Mouse (Mus musculus) CH12.LX (cell line): ENCODE data around the gene Rtbdn. TPM values are rescaled to one million over a fixed set of nuclear protein-coding genes. Genes with fewer than 3 reads are reported as not detected.
A peak's percentile ranks its signal among the peaks of the same experiment; 100 is the strongest.

Experiments
- DNase-seq: peaks from one replicate; pipeline ENCODE4 v3.0.0-alpha.2; 2013; ENCODE audit errors: extremely low read depth
- H3K27ac ChIP-seq: 2 replicates; pipeline ENCODE4 v1.5.1; 2012; ENCODE audit warnings: low read depth, mild to moderate bottlenecking, control low read depth, moderate library complexity; ENCODE audit not compliant: insufficient read depth
- H3K27me3 ChIP-seq: replicated peaks from 2 replicates; pipeline ENCODE3; 2012; ENCODE audit warnings: inconsistent platforms
- H3K36me3 ChIP-seq, 2 experiments: replicated peaks in 1 of 2; 2 replicates each; pipeline versions ENCODE3 to v1.6.1; 2012; ENCODE audit warnings: inconsistent platforms in 1 of 2, low read length in 1 of 2, mild to moderate bottlenecking in 1 of 2, mixed read lengths in 1 of 2, moderate library complexity in 1 of 2; ENCODE audit not compliant: control insufficient read depth in 1 of 2, insufficient read depth in 1 of 2
- H3K4me1 ChIP-seq, 2 experiments: 2 replicates each; pipeline ENCODE4 v1.6.1; 2012; ENCODE audit warnings: inconsistent platforms in 1 of 2, moderate library complexity in 1 of 2; ENCODE audit not compliant: insufficient read depth in 2 of 2, control insufficient read depth in 1 of 2
- H3K4me2 ChIP-seq: 2 replicates; pipeline ENCODE4 v1.6.1; 2012; ENCODE audit warnings: low read depth, mild to moderate bottlenecking, control low read depth; ENCODE audit not compliant: poor library complexity, insufficient read depth, severe bottlenecking
- H3K4me3 ChIP-seq, 3 experiments: fragments of 150-350 bp in 1 of 3; sonication (generic) in 1 of 3; replicated peaks in 1 of 3; 2 replicates each; pipeline versions ENCODE3 to v1.5.1; 2011 to 2012; ENCODE audit warnings: low read depth in 2 of 3, low read length in 2 of 3, mild to moderate bottlenecking in 2 of 3, moderate library complexity in 2 of 3, control low read depth in 1 of 3, improper control_type of control experiment in 1 of 3, inconsistent platforms in 1 of 3, mixed read lengths in 1 of 3; ENCODE audit not compliant: poor library complexity in 1 of 3
- H3K79me2 ChIP-seq: replicated peaks from 2 replicates; pipeline ENCODE4 v1.6.1; 2012; ENCODE audit warnings: mild to moderate bottlenecking, moderate library complexity; ENCODE audit not compliant: control insufficient read depth, poor library complexity, insufficient read depth, severe bottlenecking; ENCODE audit errors: extremely low read depth
- H3K9ac ChIP-seq: 2 replicates; pipeline ENCODE4 v1.6.1; 2012; ENCODE audit warnings: low read depth, mild to moderate bottlenecking, control low read depth, moderate library complexity; ENCODE audit not compliant: insufficient read depth
- H3K9me3 ChIP-seq: replicated peaks from 2 replicates; pipeline ENCODE3; 2012; ENCODE audit warnings: low read length, inconsistent platforms, mixed read lengths
- BHLHE40 ChIP-seq: IDR thresholded peaks from 2 replicates; pipeline ENCODE4 v1.6.1; 2011; ENCODE audit warnings: mild to moderate bottlenecking, low read depth, low read length, improper control_type of control experiment
- CTCF ChIP-seq, 2 experiments: IDR thresholded peaks in 1 of 2; conservative IDR thresholded peaks in 1 of 2; 2 replicates each; pipeline ENCODE4 v1.5.1; 2011 to 2012; ENCODE audit warnings: low read depth in 2 of 2, low read length in 2 of 2, improper control_type of control experiment in 1 of 2, inconsistent platforms in 1 of 2, mild to moderate bottlenecking in 1 of 2, moderate library complexity in 1 of 2
- E2F4 ChIP-seq: IDR thresholded peaks from 2 replicates; pipeline ENCODE4 v1.6.1; 2011; ENCODE audit warnings: low read depth, low read length, improper control_type of control experiment; ENCODE audit not compliant: insufficient replicate concordance
- ELF1 ChIP-seq: IDR thresholded peaks from 2 replicates; pipeline ENCODE4 v1.6.1; 2014; ENCODE audit warnings: low read depth, mild to moderate bottlenecking, inconsistent platforms, low read length, improper control_type of control experiment
- EP300 ChIP-seq: IDR thresholded peaks from 2 replicates; pipeline ENCODE4 v1.6.1; 2011; ENCODE audit warnings: low read length, improper control_type of control experiment
- ETS1 ChIP-seq: conservative IDR thresholded peaks from 2 replicates; pipeline ENCODE4 v1.6.1; 2012; ENCODE audit warnings: low read depth, mild to moderate bottlenecking, inconsistent platforms, low read length, improper control_type of control experiment, moderate library complexity
- IRF4 ChIP-seq: IDR thresholded peaks from 2 replicates; pipeline ENCODE4 v1.6.1; 2014; ENCODE audit warnings: low read depth, mild to moderate bottlenecking, inconsistent platforms, low read length, improper control_type of control experiment
- JUN ChIP-seq: IDR thresholded peaks from 2 replicates; pipeline ENCODE4 v1.6.1; 2011; ENCODE audit warnings: low read depth, mild to moderate bottlenecking, low read length, improper control_type of control experiment, moderate library complexity; ENCODE audit not compliant: insufficient read depth
- JUND ChIP-seq: conservative IDR thresholded peaks from 2 replicates; pipeline ENCODE4 v1.6.1; 2011; ENCODE audit warnings: low read depth, low read length, improper control_type of control experiment
- KAT2A ChIP-seq: IDR thresholded peaks from 2 replicates; pipeline ENCODE4 v1.6.1; 2012; ENCODE audit warnings: low read length, improper control_type of control experiment, inconsistent platforms; ENCODE audit not compliant: insufficient replicate concordance
- MXI1 ChIP-seq: IDR thresholded peaks from 2 replicates; pipeline ENCODE4 v1.6.1; 2011; ENCODE audit warnings: mild to moderate bottlenecking, low read depth, low read length, improper control_type of control experiment
- NELFE ChIP-seq: IDR thresholded peaks from 2 replicates; pipeline ENCODE4 v1.6.1; 2011; ENCODE audit warnings: low read depth, low read length, improper control_type of control experiment
- NRF1 ChIP-seq: IDR thresholded peaks from 2 replicates; pipeline ENCODE4 v1.6.1; 2014; ENCODE audit warnings: low read depth, mild to moderate bottlenecking, inconsistent platforms, low read length, improper control_type of control experiment, moderate library complexity
- PAX5 ChIP-seq: IDR thresholded peaks from 2 replicates; pipeline ENCODE4 v1.6.1; 2012; ENCODE audit warnings: low read length, inconsistent platforms, mixed read lengths
- POLR2A ChIP-seq: IDR thresholded peaks from 2 replicates; pipeline ENCODE4 v1.6.1; 2011; ENCODE audit warnings: low read depth, mild to moderate bottlenecking, improper control_type of control experiment, low read length
- POLR2AphosphoS2 ChIP-seq: IDR thresholded peaks from 2 replicates; pipeline ENCODE4 v1.6.1; 2011; ENCODE audit warnings: low read depth, low read length, improper control_type of control experiment
- RAD21 ChIP-seq: IDR thresholded peaks from 2 replicates; pipeline ENCODE4 v1.6.1; 2011; ENCODE audit warnings: low read depth, mild to moderate bottlenecking, low read length, improper control_type of control experiment, moderate library complexity
- SIN3A ChIP-seq: IDR thresholded peaks from 2 replicates; pipeline ENCODE4 v1.6.1; 2012; ENCODE audit warnings: low read length, improper control_type of control experiment, inconsistent platforms
- SMC3 ChIP-seq: IDR thresholded peaks from 2 replicates; pipeline ENCODE4 v1.6.1; 2011; ENCODE audit warnings: low read depth, low read length, improper control_type of control experiment
- TCF12 ChIP-seq: IDR thresholded peaks from 2 replicates; pipeline ENCODE4 v1.6.1; 2014; ENCODE audit warnings: low read depth, mild to moderate bottlenecking, inconsistent platforms, low read length, improper control_type of control experiment
- USF1 ChIP-seq: IDR thresholded peaks from 2 replicates; pipeline ENCODE4 v1.6.1; 2014; ENCODE audit warnings: low read depth, mild to moderate bottlenecking, inconsistent platforms, low read length, improper control_type of control experiment
- USF2 ChIP-seq: conservative IDR thresholded peaks from 2 replicates; pipeline ENCODE4 v1.6.1; 2011; ENCODE audit warnings: low read depth, low read length, improper control_type of control experiment
- ZKSCAN1 ChIP-seq: IDR thresholded peaks from 2 replicates; pipeline ENCODE4 v1.6.1; 2012; ENCODE audit warnings: low read depth, inconsistent platforms, low read length, improper control_type of control experiment, borderline replicate concordance
- ZMIZ1 ChIP-seq: IDR thresholded peaks from 2 replicates; pipeline ENCODE4 v1.6.1; 2012; ENCODE audit warnings: low read depth, mild to moderate bottlenecking, inconsistent platforms, low read length, improper control_type of control experiment
- dilution Hi-C: fragments of 300-500 bp; cut with MboI; formaldehyde crosslinking; loops from 2 replicates; pipeline ENCODE4 v1.14.3; 2020; ENCODE audit warnings: low sequenced_read_pairs; ENCODE audit not compliant: extremely low pct_unique_long_range_greater_than_20kb, extremely low pct_ligation_motif_present
- in situ Hi-C: fragments of 300-500 bp; cut with MboI; formaldehyde crosslinking; loops from 3 replicates; pipeline ENCODE4 v1.14.3; 2019; ENCODE audit warnings: low sequenced_read_pairs, low pct_ligation_motif_present, low pct_unique_long_range_greater_than_20kb, mixed read lengths
- polyA plus RNA-seq: library from polyadenylated mRNA; unstranded; fragments of >175 nt; gene quantifications from 2 replicates; pipeline ENCODE4 v1.2.1, GENCODE M21; 2012; ENCODE audit warnings: low read depth; ENCODE audit not compliant: insufficient read length
- total RNA-seq, 2 experiments: library from RNA; depleted of rRNA; stranded (reverse); fragments of 300-350 nt in 1 of 2; fragments of >200 nt in 1 of 2; gene quantifications; 2 replicates each; pipeline ENCODE4 v1.2.3; 2012 to 2014

The Rtbdn gene
- total and polyA plus RNA-seq, 3 experiments, result 0.21 to 1.8 TPM; not detected in 1

- Histone ChIP-seq H3K9me3 (no peaks in the 10 kb centered on the region), H3K36me3 (peaks cover 19 to 37% of the 10 kb centered on the region in 2 experiments), H3K27ac (0 out of 2 replicates have a peak overlapping the region, but pooled peaks have one; percentile 15), H3K4me3 (no peak overlapping the region), H3K4me1 (peaks cover 18 to 50% of the 10 kb centered on the region in 2 experiments), H3K4me2 (peak overlapping the region; percentile 29; the same call in 1 of the 2 replicates), H3K9ac (no peak overlapping the region), H3K27me3 (no peaks in the 10 kb centered on the region), H3K79me2 (peaks cover 9% of the 10 kb centered on the region)
- DNase-seq, result no peak
- TF ChIP-seq BHLHE40 (no peak), MXI1 (0 out of 2 replicates have a peak, but pooled peaks have one; percentile 28), IRF4 (no peak), USF2 (no peak), CTCF (conservative IDR thresholded peaks at IDR 0.05 in 1 of 2, IDR thresholded peaks at IDR 0.05 in 1 of 2; ENCODE audit: low read depth in 2 of 2, low read length in 2 of 2) (no peak), JUN (no peak), SIN3A (no peak), TCF12 (no peak)
- dilution Hi-C loops, result no loop called here
- in situ Hi-C loops, result no loop called here
Measured at GRCm38 (mm10) chr8:84966603-84967002, 19.8 kb downstream of the Rtbdn start.

GRCm38 (mm10) chr8:84967532-84968304 lies 20.9 kb downstream of the Rtbdn start:
- no peaks in the 10 kb centered on the region for H3K27me3 ChIP-seq
- in situ Hi-C loops (no loop called here), dilution Hi-C loops (no loop called here)
- no peak overlapping the region for H3K27ac ChIP-seq
- no peak overlapping the region; the same call in 1 of the 2 replicates for H3K4me2 ChIP-seq
- H3K9ac ChIP-seq, result no peak overlapping the region; the same call in 1 of the 2 replicates
- H3K79me2 ChIP-seq, result peaks cover 9% of the 10 kb centered on the region
- H3K4me1 ChIP-seq, result peaks cover 18 to 50% of the 10 kb centered on the region in 2 experiments
- peaks cover 15 to 34% of the 10 kb centered on the region in 2 experiments for H3K36me3 ChIP-seq
- no peak for DNase-seq
- peak overlapping the region in 1 of 3 experiments; percentile 90 for H3K4me3 ChIP-seq
- H3K9me3 ChIP-seq, result no peaks in the 10 kb centered on the region
- TF ChIP-seq MXI1 (no peak), PAX5 (no peak), ZKSCAN1 (no peak)

DNA sequence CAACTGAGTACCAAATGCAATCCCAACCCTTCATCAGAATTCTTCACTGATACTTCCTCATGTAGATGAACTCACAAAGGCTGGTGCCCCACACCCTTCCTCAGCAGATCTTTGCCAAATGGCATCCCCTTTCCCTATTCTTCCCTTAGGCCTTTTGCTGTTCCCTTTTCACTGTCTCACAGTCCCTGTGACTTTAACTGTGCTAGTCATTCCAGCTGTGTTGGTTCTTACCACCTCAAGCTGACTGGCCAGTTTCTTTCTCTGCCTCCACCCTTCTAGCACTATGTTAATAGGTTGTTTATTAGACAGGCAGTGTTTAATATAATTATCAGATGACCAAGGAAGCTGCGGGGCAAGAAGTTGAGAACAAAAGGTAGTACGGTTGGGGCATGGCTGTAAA lies 21.9 kb downstream of the Rtbdn start:
- in situ Hi-C loops, result no loop called here
- Histone ChIP-seq H3K27ac (no peak overlapping the region), H3K4me3 (peak overlapping the region; percentile 77 to 90 (median 79)), H3K79me2 (peaks cover 9% of the 10 kb centered on the region), H3K27me3 (no peaks in the 10 kb centered on the region), H3K4me1 (peaks cover 18 to 50% of the 10 kb centered on the region in 2 experiments), H3K36me3 (peaks cover 15 to 38% of the 10 kb centered on the region in 2 experiments), H3K9ac (peak overlapping the region; percentile 84)
- dilution Hi-C loops, result no loop called here
- TF ChIP-seq E2F4 (no peak), IRF4 (no peak), POLR2A (no peak), USF2 (no peak), RAD21 (no peak), EP300 (no peak), ELF1 (no peak), POLR2AphosphoS2 (no peak), KAT2A (no peak), JUND (no peak), ZMIZ1 (no peak), NRF1 (no peak), SIN3A (no peak), NELFE (no peak), SMC3 (no peak), ETS1 (no peak), USF1 (no peak), BHLHE40 (no peak)
- TF ChIP-seq, all 38 proteins: peak for 0
- DNase-seq, result no peak
- no peaks in the 10 kb centered on the region for H3K9me3 ChIP-seq
- H3K4me2 ChIP-seq, result peak overlapping the region; percentile 48
